Mouse (Mus musculus) embryonic facial prominence, embryonic 12.5 days (tissue): ENCODE results near the gene Scgb1b17. TPM values are rescaled to one million over a fixed set of nuclear protein-coding genes. Genes with fewer than 3 reads are reported as not detected.
"Not testable (repeated sequence)": the region's sequence is repeated elsewhere in the genome, so short reads cannot be mapped to it uniquely, and the experiment has no call there.

Experiments
- ATAC-seq: fragments of 200-750 bp; cut with Nextera tagmentation; 2 replicates; pipeline ENCODE4 v1.8.0; 2017; ENCODE audit not compliant: insufficient number of reproducible peaks, insufficient read depth, low FRiP score, low TSS enrichment
- H3K27ac ChIP-seq: fragments of 300-500 bp; sonication (generic); 2 replicates; pipeline ENCODE4 v1.5.1; 2016; ENCODE audit warnings: mild to moderate bottlenecking
- H3K27me3 ChIP-seq: fragments of 300-500 bp; sonication (generic); 2 replicates; pipeline ENCODE4 v1.6.1; 2016; ENCODE audit warnings: mild to moderate bottlenecking, moderate library complexity
- H3K36me3 ChIP-seq: fragments of 300-500 bp; sonication (generic); 2 replicates; pipeline ENCODE4 v1.6.1; 2016; ENCODE audit warnings: mild to moderate bottlenecking
- H3K4me1 ChIP-seq: fragments of 300-500 bp; sonication (generic); 2 replicates; pipeline ENCODE4 v1.6.1; 2016
- H3K4me2 ChIP-seq: fragments of 300-500 bp; sonication (generic); replicated peaks from 2 replicates; pipeline ENCODE4 v1.6.1; 2016; ENCODE audit warnings: mild to moderate bottlenecking, moderate library complexity
- H3K4me3 ChIP-seq: fragments of 300-500 bp; sonication (generic); 2 replicates; pipeline ENCODE4 v1.5.1; 2016; ENCODE audit warnings: mild to moderate bottlenecking
- H3K9ac ChIP-seq: fragments of 300-500 bp; sonication (generic); 2 replicates; pipeline ENCODE4 v1.6.1; 2016; ENCODE audit warnings: mild to moderate bottlenecking, moderate library complexity
- H3K9me3 ChIP-seq: fragments of 300-500 bp; sonication (generic); 2 replicates; pipeline ENCODE4 v1.6.1; 2016; ENCODE audit warnings: mild to moderate bottlenecking, moderate library complexity
- polyA plus RNA-seq: library from polyadenylated mRNA; unstranded; fragments of >200 nt; fragmentation: Nextera tagmentation; extraction: Ambion mirVana; gene quantifications from 2 replicates; pipeline ENCODE4 v1.2.1, GENCODE M21; 2016

Scgb1b17 gene
- not detected in 2 replicates for polyA plus RNA-seq

GRCm38 (mm10) chr7:33063149-33063548, at the start of gene Scgb1b17:
Gene Scgb1b17 (plus strand): TSS chr7:33063449.
- H3K36me3 ChIP-seq, H3K27ac ChIP-seq, H3K4me3 ChIP-seq, ATAC-seq, H3K9ac ChIP-seq, H3K27me3 ChIP-seq, H3K4me2 ChIP-seq, H3K4me1 ChIP-seq, H3K9me3 ChIP-seq: not testable (repeated sequence)

- not testable (repeated sequence) for H3K4me1 ChIP-seq, H3K9me3 ChIP-seq
Observed at GRCm38 (mm10) chr7:33056461-33056860, 6.8 kb upstream of the Scgb1b17 start, which contains the start of gene Scgb2b17. Gene Scgb2b17 (minus strand): TSS chr7:33056561.

More at GRCm38 (mm10) chr7:33056461-33056860, 6.8 kb upstream of the Scgb1b17 start, which contains the start of gene Scgb2b17:
- not testable (repeated sequence) for H3K4me2 ChIP-seq, H3K27ac ChIP-seq, H3K27me3 ChIP-seq, H3K36me3 ChIP-seq, H3K4me3 ChIP-seq, H3K9ac ChIP-seq, ATAC-seq

Other genes starting within 250 kb of the Scgb1b17 start
- gene Scgb2b15, start 233.8 kb upstream of the Scgb1b17 start, polyA plus RNA-seq: not detected in 2 replicates
- gene Scgb1b15, start 226.9 kb upstream of the Scgb1b17 start, polyA plus RNA-seq: not detected in 2 replicates
- gene Scgb2b17, start 6.9 kb upstream of the Scgb1b17 start, polyA plus RNA-seq: not detected in 2 replicates
- gene Scgb2b18, start 110.4 kb downstream of the Scgb1b17 start, polyA plus RNA-seq: not detected in 2 replicates
- not detected in 2 replicates for gene Scgb1b18, start 122.1 kb downstream of the Scgb1b17 start, polyA plus RNA-seq
- not detected in 2 replicates for gene Scgb2b19, start 216.9 kb downstream of the Scgb1b17 start, polyA plus RNA-seq
- not detected in 2 replicates for gene Scgb1b19, start 223.8 kb downstream of the Scgb1b17 start, polyA plus RNA-seq